Mouse (Mus musculus) midbrain, embryonic 15.5 days (tissue): ENCODE results near the gene Exosc5. TPM values are rescaled to one million over a fixed set of nuclear protein-coding genes. Genes with fewer than 3 reads are reported as not detected.

Experiments used
- ATAC-seq: fragments of 200-750 bp; cut with Nextera tagmentation; replicated peaks from 2 replicates; pipeline ENCODE4 v1.8.0; 2017; ENCODE audit warnings: moderate TSS enrichment
- H3K27ac ChIP-seq: fragments of 300-500 bp; sonication (generic); 2 replicates; pipeline ENCODE4 v1.5.1; 2015; ENCODE audit warnings: mild to moderate bottlenecking, inconsistent platforms
- H3K27me3 ChIP-seq: fragments of 300-500 bp; sonication (generic); replicated peaks from 2 replicates; pipeline ENCODE4 v1.6.1; 2015; ENCODE audit warnings: inconsistent platforms
- H3K36me3 ChIP-seq: fragments of 300-500 bp; sonication (generic); replicated peaks from 2 replicates; pipeline ENCODE4 v1.6.1; 2015; ENCODE audit warnings: inconsistent platforms
- H3K4me1 ChIP-seq: fragments of 300-500 bp; sonication (generic); 2 replicates; pipeline ENCODE4 v1.6.1; 2015; ENCODE audit warnings: inconsistent platforms
- H3K4me2 ChIP-seq: fragments of 300-500 bp; sonication (generic); 2 replicates; pipeline ENCODE4 v1.6.1; 2015; ENCODE audit warnings: inconsistent platforms, mild to moderate bottlenecking, moderate library complexity
- H3K4me3 ChIP-seq: fragments of 300-500 bp; sonication (generic); 2 replicates; pipeline ENCODE4 v1.5.1; 2015; ENCODE audit warnings: mild to moderate bottlenecking, inconsistent platforms
- H3K9ac ChIP-seq: fragments of 300-500 bp; sonication (generic); 2 replicates; pipeline ENCODE4 v1.6.1; 2015; ENCODE audit warnings: mild to moderate bottlenecking, inconsistent platforms
- H3K9me3 ChIP-seq: fragments of 300-500 bp; sonication (generic); 2 replicates; pipeline ENCODE4 v1.6.1; 2016; ENCODE audit warnings: inconsistent platforms
- WGBS: fragments of 180-500 bp; shearing (Covaris S2); methylation state at CpG from one replicate; pipeline ENCODE4 v1.1.7; 2015; ENCODE audit warnings: mixed read lengths; 5-methylcytosine and 5-hydroxymethylcytosine counted together
- polyA plus RNA-seq: library from polyadenylated mRNA; unstranded; fragments of >200 nt; fragmentation: Nextera tagmentation; extraction: Ambion mirVana; gene quantifications from 2 replicates; pipeline ENCODE4 v1.2.1, GENCODE M21; 2015

Exosc5 gene
- polyA plus RNA-seq, 1 experiment from 2014 or later, result 41.0 TPM

GRCm38 (mm10) chr7:25671686-25672085 lies 12.7 kb downstream of the Exosc5 start:
- 73% methylated on average over 2 of the region's 2 CpGs for WGBS
- peaks cover 8% of the 10 kb centered on the region; the same call in 1 of the 2 replicates for H3K4me1 ChIP-seq
- H3K27ac ChIP-seq, result no peak overlapping the region
- H3K36me3 ChIP-seq, result peaks cover 7% of the 10 kb centered on the region; the same call in 1 of the 2 replicates
- no peak for ATAC-seq
- H3K4me3 ChIP-seq, result no peak overlapping the region
- H3K27me3 ChIP-seq, result peaks cover 23% of the 10 kb centered on the region
- H3K4me2 ChIP-seq, result no peak overlapping the region
- H3K9me3 ChIP-seq, result no peaks in the 10 kb centered on the region
- H3K9ac ChIP-seq, result no peak overlapping the region

- Histone ChIP-seq H3K4me1 (peaks cover 8% of the 10 kb centered on the region; the same call in 1 of the 2 replicates), H3K4me3 (no peak overlapping the region), H3K27ac (no peak overlapping the region), H3K9ac (no peak overlapping the region), H3K9me3 (no peaks in the 10 kb centered on the region), H3K27me3 (peaks cover 23% of the 10 kb centered on the region), H3K4me2 (no peak overlapping the region), H3K36me3 (peaks cover 7% of the 10 kb centered on the region; the same call in 1 of the 2 replicates)
- ATAC-seq, result no peak
- WGBS, result 53% methylated on average over 4 of the region's 4 CpGs
Measured at GRCm38 (mm10) chr7:25672442-25672841, 13.5 kb downstream of the Exosc5 start.

- H3K36me3 ChIP-seq, result no peaks in the 10 kb centered on the region
- peak overlapping the region; percentile 48 for H3K4me3 ChIP-seq
- H3K4me1 ChIP-seq, result peaks cover 8% of the 10 kb centered on the region; the same call in 1 of the 2 replicates
- no peaks in the 10 kb centered on the region for H3K9me3 ChIP-seq
- peaks cover 23% of the 10 kb centered on the region for H3K27me3 ChIP-seq
- peak overlapping the region; percentile 74 for H3K4me2 ChIP-seq
- no peak overlapping the region; the same call in 1 of the 2 replicates for H3K27ac ChIP-seq
- ATAC-seq, result peak; percentile 43
- H3K9ac ChIP-seq, result peak overlapping the region; percentile 66
- 29% methylated on average over 9 of the region's 9 CpGs for WGBS
Measured at GRCm38 (mm10) chr7:25674297-25674696, 15.3 kb downstream of the Exosc5 start.

GRCm38 (mm10) chr7:25674719-25675300 lies 15.8 kb downstream of the Exosc5 start, which contains the start of gene Tmem91:
Tmem91 (minus strand) TSS chr7:25675166.
- H3K4me1 ChIP-seq, result peaks cover 9% of the 10 kb centered on the region; the same call in 1 of the 2 replicates
- peak; percentile 48 for ATAC-seq

GRCm38 (mm10) chr7:25675405-25675804 lies 16.4 kb downstream of the Exosc5 start:
- Histone ChIP-seq H3K9me3 (no peaks in the 10 kb centered on the region), H3K27me3 (peaks cover 23% of the 10 kb centered on the region), H3K27ac (no peak overlapping the region), H3K4me3 (peak overlapping the region; percentile 48), H3K36me3 (no peaks in the 10 kb centered on the region), H3K4me2 (peak overlapping the region; percentile 74), H3K4me1 (peaks cover 14% of the 10 kb centered on the region), H3K9ac (no peak overlapping the region)
- ATAC-seq, result no peak
- 41% methylated on average over 6 of the region's 6 CpGs for WGBS

More at GRCm38 (mm10) chr7:25674719-25675300, 15.8 kb downstream of the Exosc5 start, which contains the start of gene Tmem91:
- peaks cover 23% of the 10 kb centered on the region for H3K27me3 ChIP-seq
- under 1% methylated on average over 29 of the region's 29 CpGs for WGBS
- peak within 1 kb of the TSS; percentile 74 for H3K4me2 ChIP-seq
- peak within 1 kb of the TSS; percentile 48 for H3K4me3 ChIP-seq
- H3K9ac ChIP-seq, result peak within 1 kb of the TSS; percentile 66
- H3K9me3 ChIP-seq, result no peaks in the 10 kb centered on the region
- H3K27ac ChIP-seq, result no peak within 1 kb of the TSS; the same call in 1 of the 2 replicates
- no peaks in the 10 kb centered on the region for H3K36me3 ChIP-seq

- H3K4me3 ChIP-seq, result no peak overlapping the region
- no peak overlapping the region for H3K4me2 ChIP-seq
- peaks cover 23% of the 10 kb centered on the region for H3K27me3 ChIP-seq
- peak overlapping the region; percentile 66 for H3K27ac ChIP-seq
- no peak overlapping the region for H3K9ac ChIP-seq
- ATAC-seq, result no peak
- H3K36me3 ChIP-seq, result no peaks in the 10 kb centered on the region
- WGBS, result 51% methylated on average over 15 of the region's 15 CpGs
- H3K9me3 ChIP-seq, result no peaks in the 10 kb centered on the region
- peaks cover 18% of the 10 kb centered on the region for H3K4me1 ChIP-seq
Measured at GRCm38 (mm10) chr7:25676085-25676781, 17.3 kb downstream of the Exosc5 start.

GRCm38 (mm10) chr7:25677013-25677412 lies 18.0 kb downstream of the Exosc5 start:
- Histone ChIP-seq H3K27ac (peak overlapping the region; percentile 66), H3K9ac (no peak overlapping the region), H3K4me3 (no peak overlapping the region), H3K27me3 (peaks cover 23% of the 10 kb centered on the region), H3K4me1 (peaks cover 26% of the 10 kb centered on the region), H3K4me2 (no peak overlapping the region), H3K36me3 (no peaks in the 10 kb centered on the region), H3K9me3 (no peaks in the 10 kb centered on the region)
- ATAC-seq, result no peak
- WGBS, result 89% methylated on average over 7 of the region's 7 CpGs

GRCm38 (mm10) chr7:25679971-25680370 lies 21.0 kb downstream of the Exosc5 start:
- H3K4me3 ChIP-seq, result peak overlapping the region; percentile 70
- peaks cover 25% of the 10 kb centered on the region for H3K4me1 ChIP-seq
- H3K36me3 ChIP-seq, result no peaks in the 10 kb centered on the region
- peak overlapping the region; percentile 64 for H3K4me2 ChIP-seq
- H3K9ac ChIP-seq, result peak overlapping the region; percentile 67; the same call in 1 of the 2 replicates
- peak overlapping the region; percentile 98 for H3K27ac ChIP-seq
- WGBS, result 18% methylated on average over 6 of the region's 6 CpGs
- H3K9me3 ChIP-seq, result no peaks in the 10 kb centered on the region
- peaks cover 5% of the 10 kb centered on the region; the same call in 1 of the 2 replicates for H3K27me3 ChIP-seq
- ATAC-seq, result no peak

GRCm38 (mm10) chr7:25680514-25681258 lies 21.7 kb downstream of the Exosc5 start, which contains the start of gene B9d2:
B9d2 (plus strand) TSS chr7:25680780.
- H3K4me3 ChIP-seq, result peak within 1 kb of the TSS; percentile 70
- WGBS, result under 1% methylated on average over 46 of the region's 46 CpGs
- H3K4me1 ChIP-seq, result peaks cover 23% of the 10 kb centered on the region
- H3K27me3 ChIP-seq, result peaks cover 4% of the 10 kb centered on the region
- H3K9ac ChIP-seq, result peak within 1 kb of the TSS; percentile 67
- ATAC-seq, result peak; percentile 95
- peak within 1 kb of the TSS; percentile 64 for H3K4me2 ChIP-seq
- H3K9me3 ChIP-seq, result no peaks in the 10 kb centered on the region
- H3K36me3 ChIP-seq, result no peaks in the 10 kb centered on the region
- H3K27ac ChIP-seq, result peak within 1 kb of the TSS; percentile 98

DNA sequence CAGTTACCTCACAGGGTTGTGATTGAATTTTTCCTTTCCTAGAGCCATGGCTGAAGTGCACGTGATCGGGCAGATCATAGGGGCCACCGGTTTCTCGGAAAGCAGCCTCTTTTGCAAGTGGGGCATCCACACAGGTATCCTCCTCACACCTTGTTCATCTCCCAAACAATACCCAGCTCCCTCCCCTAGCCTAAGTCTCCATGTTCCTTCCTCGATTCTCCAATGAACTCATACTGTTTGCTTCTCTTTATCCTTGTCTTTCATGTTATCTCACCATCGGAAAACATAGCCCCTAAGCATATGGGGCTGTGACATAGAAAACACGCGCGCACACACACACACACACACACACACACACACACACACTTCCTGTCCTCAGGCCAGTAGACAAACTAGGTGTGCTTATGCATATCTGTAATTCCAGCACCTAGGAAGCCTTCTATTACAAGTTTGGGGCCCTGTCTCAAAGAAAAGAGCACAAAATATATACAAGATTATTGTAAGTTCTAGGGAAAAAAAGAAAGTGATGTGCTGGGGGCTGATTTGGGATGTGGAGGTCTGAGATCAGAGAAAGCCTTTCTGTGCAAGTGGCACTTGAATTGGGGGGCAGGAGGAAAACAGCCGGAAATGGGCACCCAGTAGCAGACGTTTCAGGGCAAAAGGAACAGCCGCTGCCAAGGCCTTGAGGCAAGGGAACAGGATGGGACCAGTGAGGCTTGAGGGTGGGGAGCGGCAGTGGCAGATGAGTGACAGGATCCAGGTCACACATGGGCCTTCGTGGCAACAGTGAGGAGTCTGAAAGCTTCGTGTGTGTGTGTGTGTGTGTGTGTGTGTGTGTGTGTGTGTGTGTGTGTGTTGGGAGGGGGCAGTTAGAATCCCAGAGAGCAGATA lies 22.6 kb downstream of the Exosc5 start:
- ATAC-seq, result 0 out of 2 replicates have a peak, but pooled peaks have one; percentile 4

GRCm38 (mm10) chr7:25683474-25684180 lies 24.7 kb downstream of the Exosc5 start:
- Histone ChIP-seq H3K9me3 (no peaks in the 10 kb centered on the region), H3K4me3 (no peak overlapping the region), H3K27ac (no peak overlapping the region), H3K27me3 (peaks cover 32% of the 10 kb centered on the region), H3K36me3 (no peaks in the 10 kb centered on the region), H3K4me2 (no peak overlapping the region), H3K9ac (no peak overlapping the region), H3K4me1 (peaks cover 45% of the 10 kb centered on the region)
- no peak for ATAC-seq
- WGBS, result 77% methylated on average over 7 of the region's 7 CpGs

More for the DNA sequence above, 22.6 kb downstream of the Exosc5 start:
- H3K9ac ChIP-seq, result peak overlapping the region; percentile 67
- H3K4me2 ChIP-seq, result peak overlapping the region; percentile 64
- peak overlapping the region; percentile 70 for H3K4me3 ChIP-seq
- 57% methylated on average over 15 of the region's 15 CpGs for WGBS
- peaks cover 25% of the 10 kb centered on the region for H3K4me1 ChIP-seq
- no peaks in the 10 kb centered on the region for H3K36me3 ChIP-seq
- no peaks in the 10 kb centered on the region for H3K9me3 ChIP-seq
- peak overlapping the region; percentile 98 for H3K27ac ChIP-seq
- H3K27me3 ChIP-seq, result peaks cover 12% of the 10 kb centered on the region
